Mouse (Mus musculus) regulatory T cell (primary cell): ENCODE measurements around the gene Ltbp1.

Experiments used
- in situ Hi-C: fragments of 300-600 bp; cut with MboI, MseI; formaldehyde crosslinking; loops from one replicate; pipeline ENCODE4 v1.15.1; 2025; ENCODE audit warnings: high pct_unique_total_duplicates

The Ltbp1 gene

DNA sequence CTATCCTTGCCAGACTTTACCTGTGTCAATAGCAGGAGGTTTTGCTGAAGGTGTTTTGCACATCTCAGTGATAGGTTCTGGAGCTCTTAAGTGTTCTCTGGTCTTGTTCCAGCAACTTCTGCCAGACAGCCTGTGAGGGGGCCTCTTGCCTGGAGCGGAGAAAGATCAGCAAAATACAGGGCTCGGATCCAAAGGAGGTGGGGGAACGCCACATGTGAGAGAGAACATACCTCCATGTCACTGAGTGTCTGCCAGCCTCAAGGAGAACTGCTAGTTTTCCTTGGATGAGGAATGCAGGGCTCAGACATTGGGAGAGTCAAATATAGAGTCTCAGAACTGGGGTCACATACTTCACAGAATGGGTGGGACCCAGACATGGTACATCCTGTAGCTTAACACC lies 230.4 kb downstream of the Ltbp1 start:
- in situ Hi-C loops = no loop called here

DNA sequence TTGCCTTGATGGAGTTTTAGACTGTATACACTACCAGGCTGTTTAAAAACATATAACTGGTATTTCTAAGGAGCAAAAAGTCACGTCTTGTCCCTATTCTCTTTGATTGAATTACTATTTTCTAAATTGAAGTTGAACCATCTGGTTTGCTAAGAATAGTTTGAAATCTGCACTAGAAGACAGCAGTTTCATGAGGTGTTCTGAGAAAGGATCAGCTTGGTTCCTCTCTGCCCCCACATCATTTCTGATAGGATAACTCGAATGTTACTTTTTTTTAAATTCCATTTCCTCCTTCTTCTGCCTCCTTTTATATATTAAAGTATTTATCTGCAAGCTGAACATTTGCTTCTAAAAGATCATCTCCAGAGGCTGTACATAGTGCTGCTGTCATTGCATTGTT lies 231.2 kb downstream of the Ltbp1 start:
- in situ Hi-C loops = no loop called here

DNA sequence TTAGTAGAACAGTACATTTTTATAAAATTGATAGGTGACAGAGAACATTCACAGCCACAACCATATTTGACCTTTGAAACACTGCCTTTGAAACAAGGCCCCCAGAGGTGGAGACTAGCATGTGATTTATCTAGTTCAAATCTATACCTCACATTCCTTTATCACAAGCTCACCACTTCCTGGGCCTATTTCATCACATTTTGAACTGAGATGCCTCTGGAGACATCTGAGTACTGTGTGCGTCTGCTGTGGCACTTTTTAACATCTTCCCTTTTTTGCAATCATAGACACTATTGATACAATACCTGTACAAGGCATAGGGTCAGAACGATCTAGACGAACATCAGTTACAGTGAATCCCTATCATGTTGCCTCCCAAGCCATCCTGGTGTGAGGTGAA lies 232.1 kb downstream of the Ltbp1 start:
- in situ Hi-C loops = no loop called here

DNA sequence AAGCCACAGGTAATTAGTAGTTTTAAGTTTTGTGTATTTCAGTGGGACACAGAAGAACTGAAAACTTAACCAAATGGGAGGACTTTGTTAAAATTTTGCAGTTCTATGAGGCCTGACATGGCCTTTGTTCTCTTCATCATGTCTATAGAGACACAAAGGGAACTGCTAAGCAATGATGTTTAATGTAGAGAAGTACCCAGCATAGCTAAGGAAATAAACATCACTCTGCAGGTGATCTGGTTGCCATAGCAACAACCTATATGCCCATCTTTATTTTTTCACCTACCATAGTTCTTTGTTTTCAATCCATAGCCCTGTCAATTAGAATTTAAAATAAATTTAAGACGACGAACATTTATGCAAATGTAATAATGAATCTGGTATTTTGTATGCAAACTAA lies 233.3 kb downstream of the Ltbp1 start:
- in situ Hi-C loops = no loop called here

GRCm38 (mm10) chr17:75239545-75239944 lies 234.2 kb downstream of the Ltbp1 start:
- in situ Hi-C loops = no loop called here

- in situ Hi-C loops = no loop called here
Measured at GRCm38 (mm10) chr17:75242086-75242485, 236.7 kb downstream of the Ltbp1 start.

DNA sequence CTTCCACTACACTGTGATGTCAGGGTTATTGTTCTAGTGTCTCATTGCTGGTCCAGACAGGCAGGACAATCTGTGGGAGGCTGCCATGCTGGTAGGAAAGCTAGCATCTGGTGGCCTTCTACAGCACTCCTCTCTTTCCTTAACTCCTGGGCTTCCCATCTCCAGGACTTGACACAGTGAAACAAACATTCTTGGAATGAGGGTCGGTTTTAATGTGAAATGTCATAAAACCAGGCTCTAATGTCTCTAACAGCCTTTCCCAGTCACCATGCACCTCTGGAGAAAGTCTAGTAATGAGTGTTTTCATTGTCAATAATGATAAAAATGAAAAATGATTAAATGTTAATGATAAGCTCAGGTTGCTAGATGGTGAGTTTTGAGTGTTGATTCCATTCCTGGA lies 237.9 kb downstream of the Ltbp1 start:
- in situ Hi-C loops = no loop called here

DNA sequence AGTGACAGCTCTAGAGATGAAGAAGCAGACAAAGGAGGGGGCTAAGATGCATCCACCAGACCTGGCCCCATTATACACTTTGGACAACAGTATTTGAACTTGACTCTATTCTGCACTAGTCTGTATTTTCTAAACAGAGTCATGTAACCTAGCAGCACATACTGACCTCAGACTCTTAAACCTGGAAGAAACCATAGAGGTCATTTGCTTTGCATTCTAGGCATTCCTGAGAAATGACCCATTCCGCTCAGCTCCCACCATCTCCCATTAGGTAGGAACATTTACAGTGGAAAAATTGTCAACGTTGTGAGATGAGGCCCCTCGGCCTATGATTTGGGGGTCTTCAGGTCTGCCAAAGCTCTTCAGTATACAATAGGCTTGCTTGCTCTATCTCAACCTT lies 238.8 kb downstream of the Ltbp1 start:
- in situ Hi-C loops = no loop called here

DNA sequence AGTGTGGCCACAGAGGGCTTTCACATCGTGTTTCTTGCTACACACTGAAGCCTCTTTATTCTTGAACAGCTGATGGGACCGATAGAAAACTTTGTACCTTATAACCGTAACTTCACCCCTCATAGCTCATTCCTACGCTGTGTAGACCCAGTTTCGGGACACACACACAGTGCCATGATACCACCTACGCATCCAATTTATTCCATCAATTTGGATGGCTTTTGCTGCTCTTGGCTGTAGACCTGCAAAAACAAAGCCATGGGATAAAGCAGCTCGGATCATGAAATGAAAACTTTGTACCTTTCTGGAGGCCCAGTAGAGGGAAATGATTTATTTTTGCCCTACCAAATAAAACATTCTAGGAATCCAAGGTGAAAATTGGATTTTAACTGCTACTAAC lies 239.7 kb downstream of the Ltbp1 start:
- in situ Hi-C loops = no loop called here

- in situ Hi-C loops = no loop called here
Measured at GRCm38 (mm10) chr17:75248632-75249031, 243.3 kb downstream of the Ltbp1 start.

GRCm38 (mm10) chr17:75250571-75250970 lies 245.2 kb downstream of the Ltbp1 start:
- in situ Hi-C loops = no loop called here

DNA sequence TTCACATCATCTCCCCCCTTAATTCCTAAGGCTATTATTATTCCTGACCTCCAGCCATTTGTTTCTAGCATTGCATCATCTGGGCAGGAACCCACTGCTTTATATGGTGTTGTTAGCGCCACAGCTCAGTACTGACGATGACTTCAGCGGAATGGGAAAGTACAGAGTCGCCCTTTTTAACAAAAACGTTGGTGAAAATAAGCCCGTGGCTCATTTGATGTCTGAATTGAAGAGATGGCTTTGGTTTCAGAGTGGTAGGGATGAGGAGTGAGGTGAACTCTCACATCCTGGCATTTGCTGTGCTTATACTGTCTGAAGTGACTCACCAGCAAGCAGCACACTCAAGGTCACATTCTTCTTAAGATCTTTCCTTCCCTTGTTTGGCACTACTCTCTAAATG lies 245.7 kb downstream of the Ltbp1 start:
- in situ Hi-C loops = no loop called here

DNA sequence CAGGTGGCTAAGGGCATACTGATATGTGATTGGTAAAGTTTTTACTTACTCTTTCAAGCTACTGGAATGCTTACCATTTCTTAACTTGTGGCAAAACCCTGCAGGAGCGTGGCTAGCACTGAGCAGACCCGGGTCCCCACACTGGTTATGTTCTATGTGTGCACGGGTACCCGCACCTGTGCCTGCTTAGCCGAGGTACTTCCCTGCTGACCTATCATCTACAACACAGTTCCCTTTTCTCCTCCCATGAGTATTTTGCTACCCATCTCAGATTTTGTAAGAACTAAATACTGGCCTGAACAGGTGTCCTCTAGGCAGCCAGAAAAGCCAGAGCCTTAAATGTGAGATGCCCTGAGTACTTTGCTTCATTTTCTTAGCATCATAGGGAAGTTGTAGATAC lies 247.2 kb downstream of the Ltbp1 start:
- in situ Hi-C loops = no loop called here

- in situ Hi-C loops = no loop called here
Measured at GRCm38 (mm10) chr17:75254909-75255308, 249.5 kb downstream of the Ltbp1 start.

- in situ Hi-C loops = no loop called here
Measured at GRCm38 (mm10) chr17:75255967-75256366, 250.6 kb downstream of the Ltbp1 start.

GRCm38 (mm10) chr17:75258427-75258826 lies 253.1 kb downstream of the Ltbp1 start:
- in situ Hi-C loops = no loop called here

DNA sequence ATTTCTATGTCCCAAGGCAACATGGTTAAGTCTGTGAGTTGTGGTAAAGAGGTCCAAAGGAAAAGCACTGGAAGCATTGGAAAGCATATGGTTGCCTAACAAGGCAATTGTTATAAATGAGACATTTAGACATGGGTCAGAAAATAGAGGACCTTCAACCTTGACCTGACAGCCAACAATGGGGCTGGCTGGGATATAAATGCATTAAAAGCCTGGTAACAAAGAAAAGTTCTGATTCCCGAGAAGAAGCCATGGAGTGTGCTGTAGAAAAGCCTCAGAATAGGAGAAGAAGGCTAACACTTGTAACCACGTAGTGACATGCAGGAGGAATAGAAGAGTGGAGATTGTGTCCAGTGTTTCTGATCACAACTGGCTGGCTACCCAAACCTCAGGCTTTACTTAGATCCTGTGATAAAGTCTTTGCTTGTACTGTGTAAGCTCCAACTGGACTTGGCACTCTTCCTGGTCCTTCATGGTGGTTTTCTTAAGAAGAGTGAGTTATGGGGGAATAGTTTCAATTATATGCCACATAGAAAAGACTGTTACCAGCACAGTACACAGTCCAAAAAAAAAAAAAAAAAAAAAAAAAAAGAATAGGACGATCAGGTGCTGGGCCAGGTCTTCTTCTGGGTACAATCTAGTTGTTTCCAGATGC lies 258.1 kb downstream of the Ltbp1 start:
- in situ Hi-C loops = no loop called here

DNA sequence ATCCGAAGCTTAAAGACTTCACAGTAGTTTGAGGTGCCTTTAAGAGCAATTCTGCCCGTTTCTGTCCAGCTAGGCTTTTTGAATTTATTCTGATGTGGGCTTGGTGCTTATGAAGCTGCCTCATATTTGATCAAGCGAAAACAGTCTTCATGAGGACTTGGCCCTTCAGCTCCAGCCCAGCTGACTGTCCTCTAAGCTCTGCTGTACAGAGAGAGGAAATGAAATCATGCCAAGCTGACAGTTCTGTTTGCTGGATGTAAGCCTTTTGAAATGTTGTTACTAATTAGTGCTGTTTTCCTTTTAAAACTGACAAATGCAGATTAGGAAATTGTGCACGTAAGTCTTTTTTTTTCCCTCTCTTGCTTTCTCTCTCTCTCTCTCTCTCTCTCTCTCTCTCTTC lies 263.1 kb downstream of the Ltbp1 start:
- in situ Hi-C loops = no loop called here

DNA sequence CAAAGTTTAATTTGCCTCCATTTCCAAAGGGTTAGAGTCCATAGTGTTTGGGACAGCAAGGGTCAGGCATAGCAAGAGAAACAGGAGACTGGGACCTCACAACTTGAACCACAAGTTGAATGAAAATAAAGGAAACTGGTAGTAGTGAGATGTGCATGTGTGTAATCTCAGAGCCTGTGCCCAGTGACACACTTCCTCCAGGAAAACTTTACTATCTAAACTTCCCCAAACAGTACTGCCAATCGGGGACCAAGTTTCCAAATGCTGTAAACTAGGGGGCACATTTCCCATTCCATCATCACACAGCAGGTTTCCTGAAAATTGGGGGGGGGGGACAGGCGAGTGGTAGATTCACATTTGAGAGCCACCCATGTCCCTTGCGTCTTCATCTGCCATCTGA lies 267.1 kb downstream of the Ltbp1 start:
- in situ Hi-C loops = no loop called here

DNA sequence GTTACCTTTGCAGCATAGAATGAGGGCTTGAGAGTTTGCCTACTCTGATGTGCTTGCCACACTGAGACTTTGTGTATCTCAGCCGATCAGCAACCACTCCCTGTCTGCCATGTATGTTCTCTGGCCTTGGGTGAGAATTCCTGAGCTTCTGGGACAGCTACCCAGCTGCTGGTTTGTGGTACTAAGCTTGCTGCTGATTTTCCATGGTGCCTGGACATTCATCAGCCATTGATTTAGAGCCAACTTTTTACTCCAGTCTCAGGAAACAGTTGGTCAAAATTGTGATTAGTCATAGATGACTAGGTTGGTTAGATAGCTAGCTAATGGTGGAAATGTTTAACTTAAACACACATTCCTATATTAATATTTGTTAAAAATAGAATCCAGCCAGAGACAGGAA lies 267.9 kb downstream of the Ltbp1 start:
- in situ Hi-C loops = no loop called here

- in situ Hi-C loops = no loop called here
Measured at GRCm38 (mm10) chr17:75275302-75275701, 269.9 kb downstream of the Ltbp1 start.

GRCm38 (mm10) chr17:75278106-75278505 lies 272.7 kb downstream of the Ltbp1 start:
- in situ Hi-C loops = no loop called here

- in situ Hi-C loops = no loop called here
Measured at GRCm38 (mm10) chr17:75278561-75278960, 273.2 kb downstream of the Ltbp1 start.

DNA sequence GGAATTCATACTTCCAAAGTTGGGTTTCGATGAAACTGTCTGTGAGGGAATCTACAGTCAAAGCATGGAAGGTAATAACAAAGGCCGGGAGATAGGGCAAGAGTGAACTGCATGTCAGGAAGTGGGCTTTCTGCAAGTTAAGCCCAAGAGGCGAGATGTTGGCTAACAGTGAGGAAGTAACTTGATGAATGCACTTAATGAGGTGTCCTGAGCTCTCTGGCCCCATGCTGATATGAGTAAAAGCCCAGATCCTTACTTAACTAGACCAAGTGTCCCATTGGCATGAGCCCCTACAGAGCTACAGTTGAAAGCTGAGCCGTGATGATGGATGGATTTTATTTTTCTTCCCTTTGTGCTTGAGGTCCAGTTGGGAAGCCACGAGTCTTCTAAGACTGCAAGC lies 276.0 kb downstream of the Ltbp1 start:
- in situ Hi-C loops = no loop called here
